Mouse (Mus musculus): Measurements from ENCODE around the gene Sco2. TPM values are rescaled to one million over a fixed set of nuclear protein-coding genes. Genes with fewer than 3 reads are reported as not detected.

Sco2 gene
- total and polyA plus RNA-seq, 3 experiments, result 25.1 to 40.7 (median 29.4) TPM

DNA sequence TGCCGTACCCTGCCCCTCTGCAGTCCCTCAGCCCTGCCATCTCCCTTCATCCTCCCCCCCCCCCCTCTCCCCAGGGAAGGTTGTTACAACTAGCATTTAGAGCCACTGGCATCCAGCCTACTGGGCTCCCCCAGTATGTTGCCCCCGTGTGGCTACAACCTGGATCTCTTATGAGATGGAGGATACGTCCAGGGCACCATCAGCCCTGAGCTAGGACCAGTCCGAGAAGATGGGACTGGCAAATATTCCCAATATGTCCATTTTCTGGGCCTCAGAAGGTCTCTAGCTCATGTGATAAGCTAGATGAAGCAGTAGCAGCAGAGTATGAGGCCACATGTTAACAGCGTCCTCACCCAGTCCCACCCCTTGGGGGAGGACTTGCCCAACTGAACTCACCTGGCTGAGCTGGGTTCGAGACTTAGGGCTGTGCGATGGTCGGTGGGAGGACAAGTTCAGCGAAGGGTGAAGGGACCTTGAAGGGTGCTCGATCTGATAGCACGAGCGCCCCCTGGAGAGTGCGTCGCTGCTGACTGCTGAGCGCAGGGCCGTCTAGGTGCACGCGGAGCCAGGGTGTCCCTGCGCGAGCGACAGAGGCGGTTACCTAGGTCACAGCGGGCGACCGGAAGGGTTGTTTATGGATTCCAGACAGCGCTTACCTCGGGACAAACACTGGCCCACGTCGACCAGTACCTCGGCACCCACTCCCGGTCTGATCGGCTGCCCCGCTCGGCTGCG lies 452 bp downstream of the Sco2 start:
- DNase-seq, result peak; percentile 89
- Histone ChIP-seq H3K4me1 (ENCODE audit: control insufficient read depth, insufficient read depth, low read length) (peaks cover 7% of the 10 kb centered on the region), H3K79me2 (replicated peaks; ENCODE audit: control insufficient read depth, insufficient read depth, low read length) (no peaks in the 10 kb centered on the region), H3K27me3 (ENCODE audit: control insufficient read depth, insufficient read depth, low read length) (0 out of 2 replicates have a peak, but pooled peaks cover 2% of the 10 kb centered on the region), H3K4me3 (peak overlapping the region; percentile 63), H3K36me3 (ENCODE audit: control insufficient read depth, insufficient read depth, low read length) (no peaks in the 10 kb centered on the region), H3K27ac (peak overlapping the region; percentile 99), H3K9ac (ENCODE audit: low read depth, low read length) (peak overlapping the region; percentile 73)
- intact Hi-C loops (cut with DNase I), result loop anchor here (2.0 to 10.0 kb wide), 2 partner anchors 18 to 228 kb away; partner anchors contain the start of genes Lmf2, Mapk11, Mapk12 and Ncaph2
- peak; percentile 78 for TF ChIP-seq CTCF (IDR thresholded peaks at IDR 0.05)
- TF ChIP-seq EP300 (IDR thresholded peaks at IDR 0.05; ENCODE audit: insufficient read depth, low read depth, low read length), result no peak
- TF ChIP-seq POLR2A (IDR thresholded peaks at IDR 0.05; ENCODE audit: insufficient read depth, low read depth, low read length), result no peak
- 2% methylated on average over 35 of the region's 35 CpGs for WGBS

DNA sequence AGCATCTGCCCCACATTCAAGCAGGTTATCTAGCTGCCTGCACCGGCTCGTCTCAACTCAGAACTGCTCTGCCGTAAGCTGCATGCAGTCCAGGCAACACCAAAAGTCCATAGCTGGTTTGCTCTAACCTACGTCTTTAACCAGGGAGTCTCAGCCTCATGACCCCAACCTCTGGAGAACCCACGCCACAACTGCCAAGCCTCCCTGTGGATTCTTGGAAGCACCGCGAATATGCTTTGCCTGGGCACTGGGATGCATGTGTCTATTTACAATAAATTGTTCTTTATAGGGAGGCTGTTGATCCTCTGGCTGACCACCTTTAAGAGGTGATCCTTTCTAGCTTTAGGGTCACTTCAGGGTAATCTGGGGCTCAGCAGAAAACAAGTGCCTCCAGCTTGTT lies 1.1 kb downstream of the Sco2 start:
- Histone ChIP-seq H3K9ac (ENCODE audit: low read depth, low read length) (peak overlapping the region; percentile 73), H3K27ac (peak overlapping the region; percentile 7; the same call in 1 of the 2 replicates), H3K36me3 (ENCODE audit: control insufficient read depth, insufficient read depth, low read length) (no peaks in the 10 kb centered on the region), H3K79me2 (replicated peaks; ENCODE audit: control insufficient read depth, insufficient read depth, low read length) (no peaks in the 10 kb centered on the region), H3K4me1 (ENCODE audit: control insufficient read depth, insufficient read depth, low read length) (peaks cover 7% of the 10 kb centered on the region), H3K27me3 (ENCODE audit: control insufficient read depth, insufficient read depth, low read length) (0 out of 2 replicates have a peak, but pooled peaks cover 1% of the 10 kb centered on the region), H3K4me3 (no peak overlapping the region)
- TF ChIP-seq EP300 (IDR thresholded peaks at IDR 0.05; ENCODE audit: insufficient read depth, low read depth, low read length), result no peak
- no peak for TF ChIP-seq POLR2A (IDR thresholded peaks at IDR 0.05; ENCODE audit: insufficient read depth, low read depth, low read length)
- no peak for TF ChIP-seq CTCF (IDR thresholded peaks at IDR 0.05)
- WGBS, result 80% methylated on average over 7 of the region's 7 CpGs
- intact Hi-C loops (cut with DNase I), result loop anchor here (2.0 to 10.0 kb wide), 2 partner anchors 18 to 228 kb away; partner anchors contain the start of genes Lmf2, Mapk11, Mapk12 and Ncaph2
- DNase-seq, result peak in 1 of 2 experiments; percentile 23

GRCm38 (mm10) chr15:89372068-89372467 lies 1.6 kb downstream of the Sco2 start:
- DNase-seq, result peak in 1 of 2 experiments; percentile 17
- intact Hi-C loops (cut with DNase I), result loop anchor here (2.0 to 10.0 kb wide), 2 partner anchors 17 to 227 kb away; partner anchors contain the start of genes Lmf2, Mapk11, Mapk12 and Ncaph2
- WGBS, result 86% methylated on average over 13 of the region's 13 CpGs
- H3K36me3 ChIP-seq (ENCODE audit: control insufficient read depth, insufficient read depth, low read length), result no peaks in the 10 kb centered on the region
- H3K9ac ChIP-seq (ENCODE audit: low read depth, low read length), result no peak overlapping the region
- no peaks in the 10 kb centered on the region for H3K27me3 ChIP-seq (ENCODE audit: control insufficient read depth, insufficient read depth, low read length)
- peaks cover 7% of the 10 kb centered on the region for H3K4me1 ChIP-seq (ENCODE audit: control insufficient read depth, insufficient read depth, low read length)
- H3K4me3 ChIP-seq, result no peak overlapping the region
- no peak overlapping the region for H3K27ac ChIP-seq
- TF ChIP-seq POLR2A (IDR thresholded peaks at IDR 0.05; ENCODE audit: insufficient read depth, low read depth, low read length) (no peak), CTCF (IDR thresholded peaks at IDR 0.05) (no peak), EP300 (IDR thresholded peaks at IDR 0.05; ENCODE audit: insufficient read depth, low read depth, low read length) (no peak)
- no peaks in the 10 kb centered on the region for H3K79me2 ChIP-seq (replicated peaks; ENCODE audit: control insufficient read depth, insufficient read depth, low read length)

DNA sequence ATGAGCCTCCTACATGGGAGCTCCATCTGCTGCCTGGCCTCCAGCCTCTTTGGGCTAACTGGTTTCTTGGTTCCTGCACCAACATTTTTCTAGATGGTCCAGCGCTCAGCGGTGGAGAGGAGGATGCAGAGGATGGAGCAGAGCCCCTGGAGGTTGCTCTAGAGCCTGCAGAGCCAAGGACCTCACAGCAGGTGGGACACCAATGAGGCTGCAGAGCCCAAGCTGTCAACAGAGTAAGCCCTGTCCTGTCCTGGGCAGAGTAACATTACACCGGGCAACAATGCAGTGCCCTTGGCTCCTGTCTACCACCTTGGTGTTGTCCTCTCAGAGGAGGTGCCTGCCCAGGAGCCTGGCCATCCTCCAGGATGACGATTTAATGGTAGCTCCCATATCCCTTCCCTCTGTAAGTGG lies 8.5 kb downstream of the Sco2 start:
- H3K36me3 ChIP-seq (ENCODE audit: control insufficient read depth, insufficient read depth, low read length), result no peaks in the 10 kb centered on the region
- 84% methylated on average over 4 of the region's 4 CpGs for WGBS
- DNase-seq, result no peak
- no peaks in the 10 kb centered on the region for H3K27me3 ChIP-seq (ENCODE audit: control insufficient read depth, insufficient read depth, low read length)
- intact Hi-C loops (cut with DNase I), result no loop called here
- no peak overlapping the region for H3K27ac ChIP-seq
- H3K9ac ChIP-seq (ENCODE audit: low read depth, low read length), result no peak overlapping the region
- H3K4me3 ChIP-seq, result no peak overlapping the region
- no peaks in the 10 kb centered on the region for H3K4me1 ChIP-seq (ENCODE audit: control insufficient read depth, insufficient read depth, low read length)
- TF ChIP-seq EP300 (IDR thresholded peaks at IDR 0.05; ENCODE audit: insufficient read depth, low read depth, low read length) (no peak), CTCF (IDR thresholded peaks at IDR 0.05) (no peak), POLR2A (IDR thresholded peaks at IDR 0.05; ENCODE audit: insufficient read depth, low read depth, low read length) (no peak)
- no peaks in the 10 kb centered on the region; the same call in 1 of the 2 replicates for H3K79me2 ChIP-seq (replicated peaks; ENCODE audit: control insufficient read depth, insufficient read depth, low read length)

DNA sequence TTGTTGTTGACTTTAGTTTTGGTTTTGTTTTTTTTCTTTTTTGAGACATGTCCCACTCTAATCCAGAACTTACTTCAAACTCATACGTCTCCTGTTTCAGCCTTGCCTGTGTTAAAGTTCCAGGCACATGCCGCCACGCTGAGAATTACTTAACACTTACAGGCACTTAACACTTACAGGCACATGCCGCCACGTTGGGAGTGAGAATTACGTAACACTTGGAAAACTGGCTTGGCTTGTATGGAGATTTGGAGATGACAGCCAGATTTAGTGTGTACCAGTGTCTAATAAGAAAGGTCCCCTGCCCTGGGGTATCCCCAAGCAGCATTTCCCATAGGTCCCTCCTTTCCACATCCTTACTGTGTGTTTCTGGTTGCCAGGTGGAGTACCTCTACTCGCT lies 10.6 kb downstream of the Sco2 start:
- DNase-seq, result no peak

DNA sequence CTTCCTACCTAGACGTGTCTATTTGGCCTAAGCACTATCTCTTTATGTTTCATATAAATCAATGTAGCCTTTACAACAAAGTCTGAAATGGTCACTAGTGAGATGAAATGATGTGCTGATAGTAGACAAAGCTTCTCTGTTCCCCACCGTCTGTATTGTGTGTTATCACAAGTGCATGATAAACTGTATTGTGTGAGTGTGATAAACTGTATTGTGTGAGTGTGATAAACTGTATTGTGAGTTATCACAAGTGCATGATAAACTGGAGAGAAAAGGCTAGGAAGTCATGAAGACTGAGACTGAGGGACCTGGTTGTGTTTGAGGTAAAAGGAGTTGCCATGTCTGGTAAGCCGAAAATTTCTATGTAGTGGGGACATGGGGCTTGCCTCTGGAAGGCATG lies 14.9 kb downstream of the Sco2 start:
- WGBS, result 50% methylated on average over 3 of the region's 3 CpGs
- intact Hi-C loops (cut with DNase I), result no loop called here

More for the DNA sequence above, 10.6 kb downstream of the Sco2 start:
- Histone ChIP-seq H3K27me3 (ENCODE audit: control insufficient read depth, insufficient read depth, low read length) (no peaks in the 10 kb centered on the region), H3K79me2 (replicated peaks; ENCODE audit: control insufficient read depth, insufficient read depth, low read length) (no peaks in the 10 kb centered on the region; the same call in 1 of the 2 replicates), H3K9ac (ENCODE audit: low read depth, low read length) (no peak overlapping the region), H3K4me3 (no peak overlapping the region), H3K36me3 (ENCODE audit: control insufficient read depth, insufficient read depth, low read length) (no peaks in the 10 kb centered on the region), H3K4me1 (ENCODE audit: control insufficient read depth, insufficient read depth, low read length) (no peaks in the 10 kb centered on the region), H3K27ac (no peak overlapping the region)
- TF ChIP-seq EP300 (IDR thresholded peaks at IDR 0.05; ENCODE audit: insufficient read depth, low read depth, low read length), result no peak
- TF ChIP-seq CTCF (IDR thresholded peaks at IDR 0.05), result no peak
- TF ChIP-seq POLR2A (IDR thresholded peaks at IDR 0.05; ENCODE audit: insufficient read depth, low read depth, low read length), result no peak
- 82% methylated on average over 7 of the region's 7 CpGs for WGBS
- intact Hi-C loops (cut with DNase I), result no loop called here

More for the DNA sequence above, 14.9 kb downstream of the Sco2 start:
- Histone ChIP-seq H3K4me1 (ENCODE audit: control insufficient read depth, insufficient read depth, low read length) (peaks cover 6% of the 10 kb centered on the region), H3K4me3 (no peak overlapping the region), H3K9ac (ENCODE audit: low read depth, low read length) (no peak overlapping the region), H3K27ac (no peak overlapping the region), H3K79me2 (replicated peaks; ENCODE audit: control insufficient read depth, insufficient read depth, low read length) (peaks cover 3% of the 10 kb centered on the region), H3K27me3 (ENCODE audit: control insufficient read depth, insufficient read depth, low read length) (no peaks in the 10 kb centered on the region), H3K36me3 (ENCODE audit: control insufficient read depth, insufficient read depth, low read length) (no peaks in the 10 kb centered on the region)
- DNase-seq, result no peak
- TF ChIP-seq CTCF (IDR thresholded peaks at IDR 0.05) (no peak), EP300 (IDR thresholded peaks at IDR 0.05; ENCODE audit: insufficient read depth, low read depth, low read length) (no peak), POLR2A (IDR thresholded peaks at IDR 0.05; ENCODE audit: insufficient read depth, low read depth, low read length) (no peak)
